ENCODE assay signal across 27 mouse cellular contexts in genomic region chr13:72833326-72833725, GRCm38 (mm10).
DNase-seq lines count a peak whose midpoint lies in the region; ATAC-seq lines count a peak whose summit lies in the region.
"Had no signal": no experiment of that assay in that cellular context is flagged by ENCODE, and none has a peak within 500 bp of the region (broad histone marks: within the 10 kb centered on the region; RNA-seq: fewer than 3 reads in every experiment).

No protein-coding gene starts in this region.

- no peak overlapping the region for H3K9ac ChIP-seq in liver, embryonic 11.5 days (ENCODE audit: low read depth, low read length)
- H3K9ac ChIP-seq: embryonic facial prominence, embryonic 13.5 days; forebrain, postnatal 0 days; hindbrain, embryonic 14.5 days had no signal

- no peaks in the 10 kb centered on the region for H3K27me3 ChIP-seq in heart, embryonic 10.5 days (ENCODE audit: insufficient read depth, poor library complexity, severe bottlenecking)
- H3K27me3 ChIP-seq in liver, embryonic 11.5 days (replicated peaks; ENCODE audit: control insufficient read depth, insufficient read depth, low read length), result no peaks in the 10 kb centered on the region

- WGBS in heart, embryonic 10.5 days, result 46% methylated on average over 2 of the region's 2 CpGs
- 49% methylated on average over 2 of the region's 2 CpGs for WGBS in liver, embryonic 11.5 days

- no peaks in the 10 kb centered on the region for H3K4me1 ChIP-seq in heart, embryonic 10.5 days
- H3K4me1 ChIP-seq in liver, embryonic 11.5 days (replicated peaks; ENCODE audit: control insufficient read depth, insufficient read depth, low read length), result no peaks in the 10 kb centered on the region
- H3K4me1 ChIP-seq: embryonic facial prominence, embryonic 10.5 days; embryonic facial prominence, embryonic 13.5 days had no signal

- no peaks in the 10 kb centered on the region for H3K9me3 ChIP-seq in heart, embryonic 10.5 days
- H3K9me3 ChIP-seq in liver, embryonic 11.5 days (ENCODE audit: control insufficient read depth, low read length), result no peaks in the 10 kb centered on the region
- H3K9me3 ChIP-seq: embryonic facial prominence, embryonic 10.5 days; embryonic facial prominence, embryonic 13.5 days had no signal

- DNase-seq in heart, embryonic 10.5 days (ENCODE audit: low spot score), result peak; percentile 82
- DNase-seq in heart, postnatal 25 days (ENCODE audit: low spot score), result no peak
- no peak for DNase-seq in liver, embryonic 11.5 days (ENCODE audit: low spot score)
- no peak for DNase-seq in liver
- DNase-seq in yolk sac, embryonic 10.5 days (ENCODE audit: low spot score), result peak; percentile 29
- DNase-seq in cerebellum, adult 9-11 months, result no peak
- DNase-seq: adrenal gland, adult 2 months; adrenal gland, postnatal 14 days; cerebellum, adult 11 months; cerebellum, adult 2 months; cerebellum, postnatal 10 days; cerebellum, postnatal 36 days; embryo, embryonic 11 days; forebrain, postnatal 0 days; gastrocnemius, adult 2 months; gastrocnemius, postnatal 14 days; heart, adult 2 months; heart, postnatal 36 days had no signal

- ATAC-seq in liver, embryonic 11.5 days (replicated peaks; ENCODE audit: low FRiP score), result peak; percentile 73; the same call in 1 of the 2 replicates
- ATAC-seq: CD4-positive, CD25-positive, alpha-beta regulatory T cell, adult 4 months; forebrain, embryonic 14.5 days; forebrain, postnatal 0 days; hindbrain, postnatal 0 days; inflammation-experienced regulatory T-cells, adult 6 months; intestine, embryonic 16.5 days had no signal

- no peaks in the 10 kb centered on the region for H3K36me3 ChIP-seq in heart, embryonic 10.5 days
- no peaks in the 10 kb centered on the region for H3K36me3 ChIP-seq in liver, embryonic 11.5 days (ENCODE audit: control insufficient read depth, insufficient read depth, low read length)
- H3K36me3 ChIP-seq: embryonic facial prominence, embryonic 10.5 days; embryonic facial prominence, embryonic 13.5 days had no signal

- intact Hi-C loops in heart, postnatal 25 days (cut with DNase I), result no loop called here

- H3K4me2 ChIP-seq in liver, embryonic 11.5 days, result no peak overlapping the region
- H3K4me2 ChIP-seq: embryonic facial prominence, embryonic 13.5 days; hindbrain, embryonic 14.5 days had no signal

- H3K27ac ChIP-seq in heart, embryonic 10.5 days, result peak overlapping the region; percentile 29; the same call in 1 of the 2 replicates
- peak overlapping the region; percentile 4; the same call in 1 of the 2 replicates for H3K27ac ChIP-seq in liver, embryonic 11.5 days (ENCODE audit: low read depth, low read length)
- H3K27ac ChIP-seq: embryonic facial prominence, embryonic 10.5 days; embryonic facial prominence, embryonic 13.5 days; gastrocnemius, adult 2 months; heart, adult 2 months; hindbrain, embryonic 14.5 days; hindbrain, postnatal 0 days had no signal

- no peak overlapping the region for H3K4me3 ChIP-seq in heart, embryonic 10.5 days
- H3K4me3 ChIP-seq in liver, embryonic 11.5 days (ENCODE audit: low read depth, low read length), result no peak overlapping the region
- H3K4me3 ChIP-seq: embryonic facial prominence, embryonic 10.5 days; embryonic facial prominence, embryonic 13.5 days; erythroblast, embryonic 14.5 days; gastrocnemius, adult 2 months; heart, adult 2 months had no signal

Comparison
In these comparisons a context has a peak if more than half of its experiments do, and no peak if none do; other contexts are left out.
1. DNase-seq: peak in heart, embryonic 10.5 days (single experiment) and yolk sac, embryonic 10.5 days (single experiment); none in heart, postnatal 25 days (single experiment), liver, embryonic 11.5 days (single experiment), liver (single experiment) and cerebellum, adult 9-11 months (single experiment).